Mouse (Mus musculus) limb, embryonic 11.5 days (tissue): ENCODE results near the gene Cd3d. TPM values are rescaled to one million over a fixed set of nuclear protein-coding genes. Genes with fewer than 3 reads are reported as not detected.
A peak's percentile ranks its signal among the peaks of the same experiment; 100 is the strongest.
"Not testable (repeated sequence)": the region's sequence is repeated elsewhere in the genome, so short reads cannot be mapped to it uniquely, and the experiment has no call there.

Experiments used
- ATAC-seq: fragments of 200-750 bp; cut with Nextera tagmentation; 2 replicates; pipeline ENCODE4 v1.8.0; 2017; ENCODE audit warnings: low read depth; ENCODE audit not compliant: insufficient number of reproducible peaks, low FRiP score, low TSS enrichment
- DNase-seq: peaks from one replicate; pipeline ENCODE4 v3.0.0-alpha.2; 2015; ENCODE audit warnings: low spot score
- H3K27ac ChIP-seq: fragments of 300-500 bp; sonication (generic); replicated peaks from 2 replicates; pipeline ENCODE4 v1.5.1; 2014; ENCODE audit warnings: low read depth, mild to moderate bottlenecking, low read length
- H3K27me3 ChIP-seq: fragments of 300-500 bp; sonication (generic); 2 replicates; pipeline ENCODE4 v1.6.1; 2014; ENCODE audit warnings: mild to moderate bottlenecking, low read length, mixed read lengths; ENCODE audit not compliant: control insufficient read depth, insufficient read depth
- H3K36me3 ChIP-seq: fragments of 300-500 bp; sonication (generic); 2 replicates; pipeline ENCODE4 v1.6.1; 2014; ENCODE audit warnings: mild to moderate bottlenecking, low read length, moderate library complexity, mixed read lengths; ENCODE audit not compliant: control insufficient read depth, insufficient read depth
- H3K4me1 ChIP-seq: fragments of 300-500 bp; sonication (generic); 2 replicates; pipeline ENCODE4 v1.6.1; 2014; ENCODE audit warnings: low read length, mixed read lengths; ENCODE audit not compliant: control insufficient read depth, insufficient read depth
- H3K4me2 ChIP-seq: fragments of 300-500 bp; sonication (generic); 2 replicates; pipeline ENCODE4 v1.6.1; 2014; ENCODE audit warnings: low read depth, mild to moderate bottlenecking, moderate library complexity; ENCODE audit not compliant: severe bottlenecking
- H3K4me3 ChIP-seq: fragments of 300-500 bp; sonication (generic); 2 replicates; pipeline ENCODE4 v1.5.1; 2014; ENCODE audit warnings: low read depth, low read length
- H3K9ac ChIP-seq: fragments of 300-500 bp; sonication (generic); 2 replicates; pipeline ENCODE4 v1.6.1; 2014; ENCODE audit warnings: mild to moderate bottlenecking, low read length
- H3K9me3 ChIP-seq: fragments of 300-500 bp; sonication (generic); 2 replicates; pipeline ENCODE4 v1.6.1; 2016; ENCODE audit warnings: low read length; ENCODE audit not compliant: control insufficient read depth
- WGBS: fragments of 180-500 bp; shearing (Covaris S2); extraction: QIAGEN DNeasy Blood & Tissue Kit; methylation state at CpG from one replicate; pipeline ENCODE4 v1.1.7; 2014; 5-methylcytosine and 5-hydroxymethylcytosine counted together
- polyA plus RNA-seq: library from polyadenylated mRNA; unstranded; fragments of >200 nt; fragmentation: Nextera tagmentation; extraction: Ambion mirVana; gene quantifications from 2 replicates; pipeline ENCODE4 v1.2.1, GENCODE M21; 2014

The Cd3d gene
- polyA plus RNA-seq, 1 experiment from 2014 or later = not detected

- peak; percentile 85 for DNase-seq
- WGBS = 26% methylated on average over 3 of the region's 3 CpGs
- peak; percentile 44; the same call in 1 of the 2 replicates for ATAC-seq
Observed at GRCm38 (mm10) chr9:44966815-44967242, 14.8 kb upstream of the Cd3d start.

GRCm38 (mm10) chr9:44967763-44968162, 13.8 kb upstream of the Cd3d start:
- H3K27me3 ChIP-seq, DNase-seq, H3K36me3 ChIP-seq, H3K9ac ChIP-seq, H3K27ac ChIP-seq, H3K4me3 ChIP-seq, H3K9me3 ChIP-seq, H3K4me2 ChIP-seq, H3K4me1 ChIP-seq, ATAC-seq: not testable (repeated sequence)
- 87% methylated on average over 5 of the region's 5 CpGs for WGBS

More at GRCm38 (mm10) chr9:44966815-44967242, 14.8 kb upstream of the Cd3d start:
- Histone ChIP-seq H3K27me3 (no peaks in the 10 kb centered on the region), H3K4me1 (peaks cover 4% of the 10 kb centered on the region), H3K9ac (no peak overlapping the region), H3K36me3 (no peaks in the 10 kb centered on the region), H3K27ac (no peak overlapping the region), H3K4me2 (no peak overlapping the region), H3K9me3 (no peaks in the 10 kb centered on the region), H3K4me3 (no peak overlapping the region)

GRCm38 (mm10) chr9:44969450-44969849, 12.1 kb upstream of the Cd3d start:
- H3K9ac ChIP-seq = no peak overlapping the region
- no peak overlapping the region for H3K4me2 ChIP-seq
- WGBS = 67% methylated on average over 1 of the region's 1 CpGs
- H3K27ac ChIP-seq = no peak overlapping the region
- no peaks in the 10 kb centered on the region for H3K9me3 ChIP-seq
- H3K4me3 ChIP-seq = no peak overlapping the region
- H3K4me1 ChIP-seq = peaks cover 4% of the 10 kb centered on the region
- H3K27me3 ChIP-seq = no peaks in the 10 kb centered on the region
- no peaks in the 10 kb centered on the region for H3K36me3 ChIP-seq
- ATAC-seq (no peak), DNase-seq (no peak)

- no peak for ATAC-seq
- H3K9ac ChIP-seq = no peak overlapping the region
- no peaks in the 10 kb centered on the region for H3K9me3 ChIP-seq
- no peak for DNase-seq
- H3K4me3 ChIP-seq = no peak overlapping the region
- WGBS = 75% methylated on average over 6 of the region's 6 CpGs
- no peaks in the 10 kb centered on the region for H3K36me3 ChIP-seq
- no peak overlapping the region for H3K4me2 ChIP-seq
- no peaks in the 10 kb centered on the region for H3K4me1 ChIP-seq
- H3K27ac ChIP-seq = no peak overlapping the region
- no peaks in the 10 kb centered on the region for H3K27me3 ChIP-seq
Observed at GRCm38 (mm10) chr9:44977813-44978212, 3.8 kb upstream of the Cd3d start.

- H3K4me1 ChIP-seq = no peaks in the 10 kb centered on the region
- no peak overlapping the region for H3K4me3 ChIP-seq
- 83% methylated on average over 7 of the region's 7 CpGs for WGBS
- no peaks in the 10 kb centered on the region for H3K27me3 ChIP-seq
- no peak overlapping the region for H3K27ac ChIP-seq
- no peak overlapping the region for H3K9ac ChIP-seq
- ATAC-seq (no peak), DNase-seq (no peak)
- no peaks in the 10 kb centered on the region for H3K9me3 ChIP-seq
- no peaks in the 10 kb centered on the region for H3K36me3 ChIP-seq
- no peak overlapping the region for H3K4me2 ChIP-seq
Observed at GRCm38 (mm10) chr9:44979806-44980205, 1.8 kb upstream of the Cd3d start.

GRCm38 (mm10) chr9:44980242-44980641, 1.3 kb upstream of the Cd3d start, which contains the start of gene Cd3g:
Gene Cd3g (minus strand): TSS chr9:44980431.
- no peaks in the 10 kb centered on the region for H3K4me1 ChIP-seq
- no peaks in the 10 kb centered on the region for H3K27me3 ChIP-seq
- DNase-seq (no peak), ATAC-seq (no peak)
- H3K36me3 ChIP-seq = no peaks in the 10 kb centered on the region
- H3K4me2 ChIP-seq = no peak within 1 kb of the TSS
- H3K9me3 ChIP-seq = no peaks in the 10 kb centered on the region
- WGBS = 68% methylated on average over 3 of the region's 3 CpGs
- H3K4me3 ChIP-seq = no peak within 1 kb of the TSS
- H3K27ac ChIP-seq = no peak within 1 kb of the TSS
- no peak within 1 kb of the TSS for H3K9ac ChIP-seq

GRCm38 (mm10) chr9:44981104-44981503, 482 bp upstream of the Cd3d start:
- DNase-seq (no peak), ATAC-seq (no peak)
- H3K4me2 ChIP-seq = no peak overlapping the region
- no peak overlapping the region for H3K27ac ChIP-seq
- no peaks in the 10 kb centered on the region for H3K36me3 ChIP-seq
- H3K9me3 ChIP-seq = no peaks in the 10 kb centered on the region
- H3K27me3 ChIP-seq = no peaks in the 10 kb centered on the region
- 88% methylated on average over 2 of the region's 2 CpGs for WGBS
- H3K4me3 ChIP-seq = no peak overlapping the region
- H3K9ac ChIP-seq = no peak overlapping the region
- H3K4me1 ChIP-seq = no peaks in the 10 kb centered on the region

- no peak for DNase-seq
- WGBS = 91% methylated on average over 8 of the region's 8 CpGs
- no peaks in the 10 kb centered on the region for H3K27me3 ChIP-seq
Observed at GRCm38 (mm10) chr9:44982081-44982480, 495 bp downstream of the Cd3d start.

GRCm38 (mm10) chr9:44982531-44982930, 945 bp downstream of the Cd3d start:
- Histone ChIP-seq H3K27ac (no peak overlapping the region), H3K4me2 (no peak overlapping the region), H3K27me3 (no peaks in the 10 kb centered on the region), H3K9me3 (no peaks in the 10 kb centered on the region), H3K36me3 (no peaks in the 10 kb centered on the region), H3K4me3 (no peak overlapping the region), H3K4me1 (no peaks in the 10 kb centered on the region), H3K9ac (no peak overlapping the region)
- ATAC-seq = no peak
- 89% methylated on average over 3 of the region's 3 CpGs for WGBS
- DNase-seq = no peak

More at GRCm38 (mm10) chr9:44982081-44982480, 495 bp downstream of the Cd3d start:
- Histone ChIP-seq H3K4me2 (no peak overlapping the region), H3K9me3 (no peaks in the 10 kb centered on the region), H3K9ac (no peak overlapping the region), H3K36me3 (no peaks in the 10 kb centered on the region), H3K4me3 (no peak overlapping the region), H3K27ac (no peak overlapping the region), H3K4me1 (no peaks in the 10 kb centered on the region)
- ATAC-seq = no peak
